Mouse (Mus musculus): ENCODE measurements at regions not wholly inside any gene's neighbourhood (a gene's known extent, or its start where the extent isn't known, plus 50 kb on each side); places are given as distances from the start of the nearest gene placed in this dataset.

DNA sequence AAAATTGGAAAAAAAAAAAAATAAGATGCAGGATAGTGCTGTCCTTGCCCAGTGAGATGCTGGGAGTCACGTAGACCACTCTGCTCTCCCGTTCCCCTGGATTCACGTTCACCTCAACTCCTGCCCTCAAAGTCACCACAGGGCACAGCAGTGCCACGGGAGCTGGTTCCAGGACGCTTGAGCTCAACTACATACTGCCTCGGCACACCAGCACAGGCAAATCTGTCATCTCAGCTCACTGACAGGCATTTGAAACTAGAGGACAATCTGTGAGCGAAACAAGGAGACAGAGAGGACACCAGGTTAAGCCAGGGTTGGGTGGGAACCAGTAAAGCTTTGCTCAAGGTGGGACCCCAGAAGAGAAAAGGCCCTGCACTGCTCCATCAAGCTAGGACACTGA is 132.2 kb downstream of the Zbtb18 start:
- Histone ChIP-seq H3K36me3 (ENCODE audit: insufficient read depth, low read length) (no peaks in the 10 kb centered on the region), H3K4me1 (replicated peaks; ENCODE audit: low read depth, low read length) (no peaks in the 10 kb centered on the region), H3K27me3 (ENCODE audit: insufficient read depth, low read length) (no peaks in the 10 kb centered on the region), H3K4me3 (replicated peaks; ENCODE audit: low read length) (no peak overlapping the region), H3K9me3 (ENCODE audit: low read length) (no peaks in the 10 kb centered on the region)
- no peak for TF ChIP-seq NANOG (IDR thresholded peaks at IDR 0.05; ENCODE audit: borderline replicate concordance, low read length)
- TF ChIP-seq CTCF (conservative IDR thresholded peaks at IDR 0.05; ENCODE audit: low read length), result no peak
- TF ChIP-seq POU5F1 (IDR thresholded peaks at IDR 0.05; ENCODE audit: borderline replicate concordance, low read length), result no peak

DNA sequence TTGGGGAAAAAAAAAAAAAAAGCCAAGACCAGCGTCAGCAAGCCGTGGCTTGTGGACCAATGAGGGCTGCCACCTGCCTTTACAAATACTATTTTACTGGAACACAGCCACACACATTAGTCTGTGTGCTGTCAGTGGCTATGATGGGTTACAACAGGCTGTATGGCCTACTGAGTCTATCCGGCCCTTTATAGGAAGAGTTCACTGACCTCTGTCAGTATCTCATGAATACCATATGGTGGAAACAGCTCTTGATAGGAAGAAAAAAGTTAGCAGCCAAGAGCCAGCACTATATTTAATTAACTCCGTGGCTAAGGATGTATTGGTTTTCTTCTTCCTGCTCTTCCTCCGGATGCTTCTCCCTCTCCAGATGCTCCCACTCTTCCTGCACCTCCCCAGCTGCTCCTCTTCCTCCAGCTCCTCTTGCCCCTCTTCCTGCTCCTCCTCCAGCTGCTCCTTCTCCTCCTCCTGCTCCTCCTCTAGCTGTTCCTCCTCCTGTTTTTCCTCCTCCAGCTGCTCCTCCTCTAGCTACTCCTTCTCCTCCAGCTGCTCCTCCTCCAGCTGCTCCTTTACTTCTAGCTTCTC is 142.2 kb downstream of the Zbtb18 start:
- no peak for TF ChIP-seq POU5F1 (IDR thresholded peaks at IDR 0.05; ENCODE audit: borderline replicate concordance, low read length)
- TF ChIP-seq CTCF (conservative IDR thresholded peaks at IDR 0.05; ENCODE audit: low read length), result no peak
- no peak for TF ChIP-seq NANOG (IDR thresholded peaks at IDR 0.05; ENCODE audit: borderline replicate concordance, low read length)
- Histone ChIP-seq H3K4me3 (replicated peaks; ENCODE audit: low read length) (no peak overlapping the region), H3K4me1 (replicated peaks; ENCODE audit: low read depth, low read length) (no peaks in the 10 kb centered on the region), H3K9me3 (ENCODE audit: low read length) (peaks cover 19% of the 10 kb centered on the region), H3K36me3 (ENCODE audit: insufficient read depth, low read length) (no peaks in the 10 kb centered on the region), H3K27me3 (ENCODE audit: insufficient read depth, low read length) (no peaks in the 10 kb centered on the region)

DNA sequence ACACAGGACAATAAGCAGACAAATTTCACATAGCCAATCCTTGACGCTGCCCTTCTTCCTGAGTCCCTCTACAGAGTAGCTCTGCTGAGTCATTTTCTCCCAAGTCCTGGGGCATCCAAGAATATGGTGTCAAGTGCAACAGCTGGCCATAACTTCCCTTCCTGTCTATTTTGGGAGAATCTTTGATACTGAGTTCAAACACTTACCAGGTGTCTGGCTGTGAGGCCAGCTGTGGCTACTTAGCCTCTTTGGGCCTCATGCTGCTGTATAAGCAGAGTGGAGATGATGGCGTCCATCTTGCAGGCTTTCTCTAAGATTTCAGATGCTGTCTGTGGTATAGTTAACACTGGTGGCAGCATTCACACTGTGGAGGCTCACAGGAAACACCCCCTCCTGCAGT is 143.2 kb downstream of the Zbtb18 start:
- Histone ChIP-seq H3K27me3 (ENCODE audit: insufficient read depth, low read length) (no peaks in the 10 kb centered on the region), H3K36me3 (ENCODE audit: insufficient read depth, low read length) (no peaks in the 10 kb centered on the region), H3K4me1 (replicated peaks; ENCODE audit: low read depth, low read length) (no peaks in the 10 kb centered on the region), H3K9me3 (ENCODE audit: low read length) (peaks cover 19% of the 10 kb centered on the region), H3K4me3 (replicated peaks; ENCODE audit: low read length) (no peak overlapping the region)
- TF ChIP-seq POU5F1 (IDR thresholded peaks at IDR 0.05; ENCODE audit: borderline replicate concordance, low read length) (no peak), CTCF (conservative IDR thresholded peaks at IDR 0.05; ENCODE audit: low read length) (no peak), NANOG (IDR thresholded peaks at IDR 0.05; ENCODE audit: borderline replicate concordance, low read length) (no peak)

DNA sequence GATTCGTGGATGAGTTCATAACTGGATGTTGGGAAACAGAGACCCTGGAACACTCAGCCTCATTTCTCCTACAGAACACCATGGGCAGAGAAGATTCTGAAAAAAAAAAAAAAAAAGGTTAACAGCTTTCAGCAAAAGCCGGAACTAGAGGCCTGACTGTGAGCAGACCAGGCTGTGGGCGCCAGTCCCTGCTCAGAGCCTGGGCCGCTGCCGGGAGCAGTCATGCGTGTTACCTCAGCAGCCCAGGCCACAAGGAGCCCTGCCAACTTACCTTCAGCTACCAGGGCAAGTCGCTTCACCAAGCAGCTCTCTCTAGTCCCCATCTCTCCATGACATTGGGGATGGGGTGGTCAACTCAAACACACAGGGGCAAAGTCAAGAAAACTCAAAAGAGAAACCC is 140.6 kb upstream of the 1700016C15Rik start:
- Histone ChIP-seq H3K27me3 (ENCODE audit: insufficient read depth, low read length) (no peaks in the 10 kb centered on the region), H3K9me3 (ENCODE audit: low read length) (no peaks in the 10 kb centered on the region), H3K36me3 (ENCODE audit: insufficient read depth, low read length) (no peaks in the 10 kb centered on the region), H3K4me1 (replicated peaks; ENCODE audit: low read depth, low read length) (no peaks in the 10 kb centered on the region), H3K4me3 (replicated peaks; ENCODE audit: low read length) (no peak overlapping the region)
- TF ChIP-seq CTCF (conservative IDR thresholded peaks at IDR 0.05; ENCODE audit: low read length) (no peak), POU5F1 (IDR thresholded peaks at IDR 0.05; ENCODE audit: borderline replicate concordance, low read length) (no peak), NANOG (IDR thresholded peaks at IDR 0.05; ENCODE audit: borderline replicate concordance, low read length) (no peak)

GRCm38 (mm10) chr1:177589656-177590055 is 140.0 kb upstream of the 1700016C15Rik start:
- TF ChIP-seq POU5F1 (IDR thresholded peaks at IDR 0.05; ENCODE audit: borderline replicate concordance, low read length) (no peak), CTCF (conservative IDR thresholded peaks at IDR 0.05; ENCODE audit: low read length) (no peak), NANOG (IDR thresholded peaks at IDR 0.05; ENCODE audit: borderline replicate concordance, low read length) (no peak)
- Histone ChIP-seq H3K4me3 (replicated peaks; ENCODE audit: low read length) (no peak overlapping the region), H3K27me3 (ENCODE audit: insufficient read depth, low read length) (no peaks in the 10 kb centered on the region), H3K36me3 (ENCODE audit: insufficient read depth, low read length) (no peaks in the 10 kb centered on the region), H3K9me3 (ENCODE audit: low read length) (no peaks in the 10 kb centered on the region), H3K4me1 (replicated peaks; ENCODE audit: low read depth, low read length) (no peaks in the 10 kb centered on the region)

GRCm38 (mm10) chr1:177591742-177592141 is 137.9 kb upstream of the 1700016C15Rik start:
- Histone ChIP-seq H3K4me1 (replicated peaks; ENCODE audit: low read depth, low read length) (no peaks in the 10 kb centered on the region), H3K4me3 (replicated peaks; ENCODE audit: low read length) (no peak overlapping the region), H3K9me3 (ENCODE audit: low read length) (no peaks in the 10 kb centered on the region), H3K27me3 (ENCODE audit: insufficient read depth, low read length) (no peaks in the 10 kb centered on the region), H3K36me3 (ENCODE audit: insufficient read depth, low read length) (no peaks in the 10 kb centered on the region)
- TF ChIP-seq POU5F1 (IDR thresholded peaks at IDR 0.05; ENCODE audit: borderline replicate concordance, low read length) (no peak), CTCF (conservative IDR thresholded peaks at IDR 0.05; ENCODE audit: low read length) (no peak), NANOG (IDR thresholded peaks at IDR 0.05; ENCODE audit: borderline replicate concordance, low read length) (no peak)

- Histone ChIP-seq H3K9me3 (ENCODE audit: low read length) (no peaks in the 10 kb centered on the region), H3K4me3 (replicated peaks; ENCODE audit: low read length) (no peak overlapping the region), H3K4me1 (replicated peaks; ENCODE audit: low read depth, low read length) (no peaks in the 10 kb centered on the region), H3K27me3 (ENCODE audit: insufficient read depth, low read length) (no peaks in the 10 kb centered on the region), H3K36me3 (ENCODE audit: insufficient read depth, low read length) (no peaks in the 10 kb centered on the region)
- TF ChIP-seq POU5F1 (IDR thresholded peaks at IDR 0.05; ENCODE audit: borderline replicate concordance, low read length), result no peak
- no peak for TF ChIP-seq NANOG (IDR thresholded peaks at IDR 0.05; ENCODE audit: borderline replicate concordance, low read length)
- TF ChIP-seq CTCF (conservative IDR thresholded peaks at IDR 0.05; ENCODE audit: low read length), result no peak
Observed at GRCm38 (mm10) chr1:177592337-177592736, 137.3 kb upstream of the 1700016C15Rik start.

DNA sequence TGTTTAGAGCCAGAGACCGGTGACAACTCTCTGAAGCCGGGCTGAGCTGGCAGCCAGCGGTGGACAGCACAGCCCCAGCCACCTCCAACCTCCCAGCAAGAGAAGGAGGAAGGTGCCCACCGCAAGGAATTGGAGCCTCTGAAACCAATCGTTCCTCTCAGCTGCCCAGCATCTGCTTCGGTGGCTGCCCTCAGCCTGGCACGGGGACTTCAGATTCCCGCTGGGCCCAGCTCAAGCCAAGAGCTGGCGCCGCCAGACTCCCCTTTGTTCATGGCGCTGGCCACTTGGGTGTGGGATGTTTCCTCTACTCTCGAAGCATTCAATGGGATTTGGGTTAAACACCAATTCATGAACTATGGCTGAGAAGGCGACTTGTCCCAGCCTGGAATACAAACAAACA is 135.3 kb upstream of the 1700016C15Rik start:
- no peaks in the 10 kb centered on the region for H3K36me3 ChIP-seq (ENCODE audit: insufficient read depth, low read length)
- TF ChIP-seq NANOG (IDR thresholded peaks at IDR 0.05; ENCODE audit: borderline replicate concordance, low read length) (no peak), POU5F1 (IDR thresholded peaks at IDR 0.05; ENCODE audit: borderline replicate concordance, low read length) (no peak), CTCF (conservative IDR thresholded peaks at IDR 0.05; ENCODE audit: low read length) (no peak)
- H3K9me3 ChIP-seq (ENCODE audit: low read length), result no peaks in the 10 kb centered on the region
- no peaks in the 10 kb centered on the region for H3K4me1 ChIP-seq (replicated peaks; ENCODE audit: low read depth, low read length)
- no peak overlapping the region for H3K4me3 ChIP-seq (replicated peaks; ENCODE audit: low read length)
- no peaks in the 10 kb centered on the region for H3K27me3 ChIP-seq (ENCODE audit: insufficient read depth, low read length)

GRCm38 (mm10) chr1:177595326-177595914 is 134.2 kb upstream of the 1700016C15Rik start:
- H3K27me3 ChIP-seq (ENCODE audit: insufficient read depth, low read length), result no peaks in the 10 kb centered on the region
- TF ChIP-seq CTCF (conservative IDR thresholded peaks at IDR 0.05; ENCODE audit: low read length) (no peak), NANOG (IDR thresholded peaks at IDR 0.05; ENCODE audit: borderline replicate concordance, low read length) (no peak), POU5F1 (IDR thresholded peaks at IDR 0.05; ENCODE audit: borderline replicate concordance, low read length) (no peak)
- no peaks in the 10 kb centered on the region for H3K9me3 ChIP-seq (ENCODE audit: low read length)
- no peaks in the 10 kb centered on the region for H3K36me3 ChIP-seq (ENCODE audit: insufficient read depth, low read length)
- no peak overlapping the region for H3K4me3 ChIP-seq (replicated peaks; ENCODE audit: low read length)
- H3K4me1 ChIP-seq (replicated peaks; ENCODE audit: low read depth, low read length), result no peaks in the 10 kb centered on the region

All from E14TG2a.4 (cell line).